Mouse (Mus musculus): ENCODE data around the gene Cpm. TPM values are rescaled to one million over a fixed set of nuclear protein-coding genes. Genes with fewer than 3 reads are reported as not detected.

Gene Cpm
- polyA plus RNA-seq, 1 experiment from 2014 or later = 2.8 TPM

GRCm38 (mm10) chr10:117619041-117619861 lies 10.0 kb upstream of the Cpm start:
- Histone ChIP-seq H3K9ac (no peak overlapping the region), H3K4me1 (replicated peaks) (no peaks in the 10 kb centered on the region), H3K4me3 (no peak overlapping the region), H3K36me3 (no peaks in the 10 kb centered on the region), H3K4me2 (no peak overlapping the region), H3K27me3 (no peaks in the 10 kb centered on the region), H3K9me3 (no peaks in the 10 kb centered on the region), H3K27ac (replicated peaks) (no peak overlapping the region)
- no peak for ATAC-seq (ENCODE audit: low FRiP score, low read depth)
- WGBS = 89% methylated on average over 27 of the region's 27 CpGs

- Histone ChIP-seq H3K9me3 (no peaks in the 10 kb centered on the region), H3K4me3 (no peak overlapping the region), H3K27me3 (no peaks in the 10 kb centered on the region), H3K4me2 (no peak overlapping the region), H3K27ac (replicated peaks) (no peak overlapping the region), H3K9ac (no peak overlapping the region), H3K36me3 (no peaks in the 10 kb centered on the region), H3K4me1 (replicated peaks) (no peaks in the 10 kb centered on the region)
- WGBS = 92% methylated on average over 2 of the region's 2 CpGs
- no peak for ATAC-seq (ENCODE audit: low FRiP score, low read depth)
These were observed 9.5 kb upstream of the Cpm start for GRCm38 (mm10) chr10:117619862-117620179.

GRCm38 (mm10) chr10:117620530-117620929 lies 8.8 kb upstream of the Cpm start:
- 87% methylated on average over 4 of the region's 4 CpGs for WGBS
- ATAC-seq (ENCODE audit: low FRiP score, low read depth) = no peak
- H3K4me1 ChIP-seq (replicated peaks) = no peaks in the 10 kb centered on the region
- no peak overlapping the region for H3K9ac ChIP-seq
- H3K36me3 ChIP-seq = no peaks in the 10 kb centered on the region
- H3K4me3 ChIP-seq = no peak overlapping the region
- no peaks in the 10 kb centered on the region for H3K27me3 ChIP-seq
- no peaks in the 10 kb centered on the region for H3K9me3 ChIP-seq
- no peak overlapping the region for H3K27ac ChIP-seq (replicated peaks)
- H3K4me2 ChIP-seq = no peak overlapping the region

GRCm38 (mm10) chr10:117620934-117621501 lies 8.3 kb upstream of the Cpm start:
- H3K4me3 ChIP-seq = no peak overlapping the region
- H3K36me3 ChIP-seq = no peaks in the 10 kb centered on the region
- H3K4me2 ChIP-seq = no peak overlapping the region
- H3K27ac ChIP-seq (replicated peaks) = no peak overlapping the region
- H3K9ac ChIP-seq = no peak overlapping the region
- WGBS = 82% methylated on average over 3 of the region's 3 CpGs
- H3K9me3 ChIP-seq = no peaks in the 10 kb centered on the region
- H3K27me3 ChIP-seq = no peaks in the 10 kb centered on the region
- no peaks in the 10 kb centered on the region for H3K4me1 ChIP-seq (replicated peaks)
- no peak for ATAC-seq (ENCODE audit: low FRiP score, low read depth)

- Histone ChIP-seq H3K4me1 (replicated peaks) (no peaks in the 10 kb centered on the region), H3K9ac (no peak overlapping the region), H3K4me3 (no peak overlapping the region), H3K4me2 (no peak overlapping the region), H3K9me3 (no peaks in the 10 kb centered on the region), H3K27me3 (peaks cover 2% of the 10 kb centered on the region; the same call in 1 of the 2 replicates), H3K27ac (replicated peaks) (no peak overlapping the region), H3K36me3 (no peaks in the 10 kb centered on the region)
- 92% methylated on average over 12 of the region's 12 CpGs for WGBS
- no peak for ATAC-seq (ENCODE audit: low FRiP score, low read depth)
These were observed 7.4 kb upstream of the Cpm start for GRCm38 (mm10) chr10:117621616-117622533.

- Histone ChIP-seq H3K4me2 (no peak overlapping the region), H3K9me3 (no peaks in the 10 kb centered on the region), H3K9ac (no peak overlapping the region), H3K27ac (replicated peaks) (no peak overlapping the region), H3K4me1 (replicated peaks) (no peaks in the 10 kb centered on the region; the same call in 1 of the 2 replicates), H3K27me3 (peaks cover 16% of the 10 kb centered on the region), H3K4me3 (no peak overlapping the region), H3K36me3 (no peaks in the 10 kb centered on the region)
- ATAC-seq (ENCODE audit: low FRiP score, low read depth) = no peak
These were observed 5.9 kb upstream of the Cpm start for GRCm38 (mm10) chr10:117623358-117623757.

GRCm38 (mm10) chr10:117624222-117624621 lies 5.1 kb upstream of the Cpm start:
- H3K9ac ChIP-seq = no peak overlapping the region

GRCm38 (mm10) chr10:117624655-117625497 lies 4.4 kb upstream of the Cpm start:
- no peaks in the 10 kb centered on the region for H3K36me3 ChIP-seq
- peaks cover 30% of the 10 kb centered on the region for H3K27me3 ChIP-seq
- H3K9me3 ChIP-seq = no peaks in the 10 kb centered on the region
- H3K27ac ChIP-seq (replicated peaks) = no peak overlapping the region
- no peak for ATAC-seq (ENCODE audit: low FRiP score, low read depth)
- no peak overlapping the region for H3K9ac ChIP-seq
- WGBS = 72% methylated on average over 9 of the region's 9 CpGs
- H3K4me3 ChIP-seq = no peak overlapping the region
- H3K4me1 ChIP-seq (replicated peaks) = peaks cover 15% of the 10 kb centered on the region
- no peak overlapping the region for H3K4me2 ChIP-seq

More at GRCm38 (mm10) chr10:117624222-117624621, 5.1 kb upstream of the Cpm start:
- H3K27me3 ChIP-seq = peaks cover 24% of the 10 kb centered on the region
- H3K4me1 ChIP-seq (replicated peaks) = peaks cover 8% of the 10 kb centered on the region
- H3K36me3 ChIP-seq = no peaks in the 10 kb centered on the region
- H3K27ac ChIP-seq (replicated peaks) = no peak overlapping the region
- H3K9me3 ChIP-seq = no peaks in the 10 kb centered on the region
- no peak for ATAC-seq (ENCODE audit: low FRiP score, low read depth)
- H3K4me3 ChIP-seq = no peak overlapping the region
- no peak overlapping the region for H3K4me2 ChIP-seq
- WGBS = 69% methylated on average over 3 of the region's 3 CpGs

- H3K36me3 ChIP-seq = no peaks in the 10 kb centered on the region
- ATAC-seq (ENCODE audit: low FRiP score, low read depth) = no peak
- no peak overlapping the region for H3K27ac ChIP-seq (replicated peaks)
- H3K9ac ChIP-seq = no peak overlapping the region
- peaks cover 37% of the 10 kb centered on the region for H3K27me3 ChIP-seq
- H3K9me3 ChIP-seq = no peaks in the 10 kb centered on the region
- H3K4me1 ChIP-seq (replicated peaks) = peaks cover 15% of the 10 kb centered on the region
- H3K4me2 ChIP-seq = no peak overlapping the region
- WGBS = 60% methylated on average over 8 of the region's 9 CpGs
- no peak overlapping the region for H3K4me3 ChIP-seq
These were observed 3.6 kb upstream of the Cpm start for GRCm38 (mm10) chr10:117625500-117626296.

- Histone ChIP-seq H3K36me3 (no peaks in the 10 kb centered on the region), H3K9me3 (no peaks in the 10 kb centered on the region), H3K4me3 (no peak overlapping the region), H3K27ac (replicated peaks) (no peak overlapping the region), H3K4me1 (replicated peaks) (peaks cover 15% of the 10 kb centered on the region), H3K27me3 (peaks cover 42% of the 10 kb centered on the region), H3K9ac (no peak overlapping the region), H3K4me2 (no peak overlapping the region)
- ATAC-seq (ENCODE audit: low FRiP score, low read depth) = no peak
- 86% methylated on average over 3 of the region's 3 CpGs for WGBS
These were observed 3.0 kb upstream of the Cpm start for GRCm38 (mm10) chr10:117626297-117626613.
